Mouse (Mus musculus) mouse embryonic stem cell (cell line): ENCODE data around the gene Bcap29.
"Not testable (repeated sequence)": the region's sequence is repeated elsewhere in the genome, so short reads cannot be mapped to it uniquely, and the experiment has no call there.

Experiments used
- in situ Hi-C, 2 experiments: fragments of 300-500 bp; cut with MboI; formaldehyde crosslinking; loops; 1 replicate in 1 of 2; 3 replicates in 1 of 2; pipeline ENCODE4 v1.14.3; 2019 to 2020; ENCODE audit warnings: low sequenced_read_pairs in 2 of 2, low pct_unique_long_range_greater_than_20kb in 1 of 2, mixed read lengths in 1 of 2; ENCODE audit not compliant: unreplicated experiment in 1 of 2

Bcap29 gene

DNA sequence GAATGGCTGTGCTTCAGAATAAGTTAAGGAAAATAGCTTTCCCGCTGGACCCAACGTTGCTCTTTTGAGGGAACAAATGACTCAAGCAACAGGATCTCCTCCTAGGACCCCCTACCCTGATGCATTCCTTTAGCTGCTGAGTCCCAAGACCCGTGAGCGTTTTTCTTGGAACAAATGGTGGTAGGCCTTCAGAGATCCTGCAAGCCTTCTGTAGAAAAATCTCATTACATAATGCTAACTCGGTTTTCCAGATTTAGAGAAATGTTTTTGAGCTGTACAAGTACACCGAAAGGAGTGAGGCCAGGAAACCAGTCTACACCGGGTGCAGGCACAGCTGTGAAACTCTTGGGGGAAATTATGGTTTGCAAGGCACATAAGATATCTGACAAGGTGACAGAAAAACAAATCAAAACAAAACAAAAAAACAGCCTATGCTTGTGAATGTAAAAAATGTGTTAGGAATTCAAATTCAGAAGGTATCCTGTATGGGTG, 53.1 kb downstream of the Bcap29 start:
- in situ Hi-C loops, result no loop called here

GRCm38 (mm10) chr12:31580634-31581318, 53.7 kb downstream of the Bcap29 start:
- in situ Hi-C loops, result no loop called here

DNA sequence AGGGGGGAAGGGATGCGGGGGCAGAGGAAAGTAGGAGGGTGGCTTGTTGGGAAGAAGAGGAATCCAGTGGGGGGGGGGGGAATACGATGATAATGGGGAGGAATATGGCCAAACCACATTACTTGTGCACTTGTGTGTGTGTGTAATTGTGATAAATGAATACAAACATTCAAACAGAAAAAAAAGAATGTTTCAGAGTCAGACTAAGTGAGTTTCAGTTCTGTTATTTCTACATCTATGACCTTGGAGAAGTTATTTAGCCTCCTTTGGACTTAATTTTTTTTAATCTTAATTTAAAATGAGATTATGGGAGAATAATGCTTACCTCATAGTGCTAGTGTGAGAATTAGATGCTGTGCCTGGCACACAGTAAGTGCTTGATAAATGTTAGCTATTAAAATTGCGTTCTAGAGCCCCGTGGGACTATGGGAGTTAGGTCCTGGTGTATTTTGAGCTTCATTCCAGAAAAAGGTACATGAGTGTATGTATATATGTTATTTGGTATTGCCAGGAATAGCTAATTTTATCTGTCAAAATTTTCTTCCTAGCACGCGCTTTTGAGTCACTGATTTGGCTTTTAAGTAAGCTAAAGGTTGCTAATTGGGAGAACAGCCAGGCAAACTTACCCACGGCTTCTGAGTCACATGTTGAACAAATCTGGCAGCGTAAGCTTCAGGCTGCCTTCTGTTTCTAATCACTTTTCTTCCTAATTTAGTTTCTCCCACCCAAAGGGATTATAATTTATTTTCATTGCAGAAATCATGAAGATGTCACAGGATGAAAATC, 55.6 kb downstream of the Bcap29 start:
- in situ Hi-C loops, result no loop called here

GRCm38 (mm10) chr12:31574506-31574905, 60.0 kb downstream of the Bcap29 start:
- in situ Hi-C loops, result no loop called here

GRCm38 (mm10) chr12:31569784-31570183, 64.7 kb downstream of the Bcap29 start:
- in situ Hi-C loops, result no loop called here

DNA sequence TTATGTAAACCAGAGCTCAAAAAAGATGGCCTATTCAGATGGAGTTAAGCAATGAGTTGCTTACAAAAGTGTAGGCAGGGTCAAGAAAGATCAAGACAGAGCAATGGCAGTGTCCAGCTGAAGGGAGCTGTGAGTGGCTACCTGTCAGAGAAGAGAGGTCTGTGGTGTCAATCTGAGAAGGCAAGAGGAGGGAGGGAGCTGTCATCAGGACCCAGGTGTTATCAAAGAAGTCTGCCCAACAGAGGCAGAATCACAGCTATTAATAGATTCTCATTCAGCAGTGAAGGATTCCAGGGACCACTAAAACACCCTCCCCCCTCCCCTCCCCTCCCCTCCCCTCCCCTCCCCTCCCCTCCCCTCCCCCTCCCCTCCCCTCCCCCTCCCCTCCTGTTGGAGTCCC, 65.8 kb downstream of the Bcap29 start:
- in situ Hi-C loops, result no loop called here

DNA sequence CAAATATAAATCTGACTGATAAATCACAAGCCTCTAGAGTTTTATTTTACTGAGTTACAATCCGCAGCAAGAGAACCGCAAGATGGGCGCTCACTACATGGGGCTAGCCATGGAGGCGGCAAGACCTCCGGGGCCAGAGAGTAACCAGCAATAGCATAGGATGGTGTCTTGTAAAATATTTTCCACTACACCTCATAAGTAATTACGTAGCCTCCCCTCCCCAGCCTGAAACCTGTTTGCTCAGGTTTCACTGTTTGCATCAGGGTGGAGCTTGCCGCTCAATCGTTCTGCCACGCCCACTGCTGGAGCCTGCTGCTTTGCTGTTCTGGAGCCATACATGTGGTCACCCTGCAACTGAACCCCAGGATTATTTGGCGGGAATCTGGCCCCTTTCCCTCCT, 66.9 kb downstream of the Bcap29 start:
- in situ Hi-C loops, result not testable (repeated sequence)

DNA sequence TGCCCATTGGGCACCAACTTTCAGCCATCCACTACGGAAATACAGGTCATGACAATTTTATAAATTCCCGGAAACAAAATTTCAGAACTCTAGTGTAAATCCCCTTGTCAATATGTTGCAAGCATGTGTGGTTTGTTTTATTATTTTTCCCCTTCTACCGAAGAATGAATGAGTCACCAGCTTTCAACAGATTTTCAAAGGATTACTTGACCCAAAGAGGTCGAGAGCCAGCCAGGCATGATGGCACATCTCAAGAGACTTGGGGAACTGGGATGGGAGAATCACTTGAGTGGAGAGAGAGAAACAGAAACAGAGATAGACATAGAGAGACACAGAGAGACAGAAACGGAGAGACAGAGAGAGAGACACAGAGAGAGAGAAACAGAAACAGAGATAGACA, 73.7 kb downstream of the Bcap29 start:
- in situ Hi-C loops, result no loop called here

- in situ Hi-C loops, result no loop called here
Observed at GRCm38 (mm10) chr12:31560002-31560401, 74.5 kb downstream of the Bcap29 start.

DNA sequence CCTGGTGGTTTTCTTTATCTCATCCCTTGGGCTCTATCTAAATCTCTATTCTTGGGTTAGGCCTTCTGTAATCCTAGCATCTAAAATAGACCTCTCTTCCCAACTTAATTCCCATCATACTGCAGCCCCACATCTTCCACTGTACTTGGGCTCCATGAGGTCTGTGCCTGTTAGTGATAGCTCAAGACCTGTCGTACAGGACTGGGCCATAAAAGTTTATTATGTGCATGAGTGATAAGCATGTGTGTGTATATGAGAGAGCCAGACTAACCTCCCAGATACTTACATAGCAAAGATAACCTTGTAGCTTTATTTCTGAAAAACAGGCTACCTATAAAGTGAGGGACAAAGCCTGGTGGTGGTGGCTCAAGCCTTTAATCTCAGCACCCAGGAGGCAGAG, 80.1 kb downstream of the Bcap29 start:
- in situ Hi-C loops, result no loop called here

DNA sequence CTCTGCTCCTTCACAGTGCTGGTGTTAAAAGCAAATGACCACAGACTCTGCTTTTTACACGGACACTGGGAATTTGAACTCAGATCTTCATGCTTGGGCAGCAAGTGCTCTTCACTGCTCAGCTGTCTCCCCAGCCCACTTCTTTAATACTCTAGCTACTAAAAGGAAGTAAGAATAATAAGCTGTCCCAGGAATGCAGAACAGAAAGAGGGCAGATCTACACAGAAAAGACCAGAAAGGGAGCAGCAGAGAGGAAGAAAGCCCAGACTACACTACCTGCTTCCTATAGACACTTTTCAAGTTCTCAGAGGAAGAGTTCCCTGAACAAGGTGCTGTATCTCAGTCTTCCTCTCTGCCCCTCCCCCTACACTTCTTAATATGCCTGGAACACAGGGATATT, 83.2 kb downstream of the Bcap29 start:
- in situ Hi-C loops, result no loop called here

DNA sequence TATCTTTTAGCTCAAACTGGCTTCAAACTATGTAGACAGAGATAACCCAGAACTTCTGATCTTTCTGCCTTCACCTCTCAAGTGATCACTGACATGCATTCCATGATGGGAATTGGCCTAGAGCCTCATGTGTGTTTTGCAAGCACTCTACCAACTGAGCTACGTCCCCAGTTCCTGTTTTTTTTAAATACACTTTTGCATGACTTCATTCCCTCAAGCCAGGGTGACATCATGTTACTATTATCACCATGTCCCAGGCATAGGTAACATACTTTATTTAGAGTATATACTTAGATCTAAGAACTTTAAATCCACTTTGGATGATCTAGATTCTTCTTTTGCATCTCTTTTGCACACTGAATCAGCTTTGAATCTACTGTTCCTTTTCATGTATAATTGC, 88.4 kb downstream of the Bcap29 start:
- in situ Hi-C loops, result no loop called here

DNA sequence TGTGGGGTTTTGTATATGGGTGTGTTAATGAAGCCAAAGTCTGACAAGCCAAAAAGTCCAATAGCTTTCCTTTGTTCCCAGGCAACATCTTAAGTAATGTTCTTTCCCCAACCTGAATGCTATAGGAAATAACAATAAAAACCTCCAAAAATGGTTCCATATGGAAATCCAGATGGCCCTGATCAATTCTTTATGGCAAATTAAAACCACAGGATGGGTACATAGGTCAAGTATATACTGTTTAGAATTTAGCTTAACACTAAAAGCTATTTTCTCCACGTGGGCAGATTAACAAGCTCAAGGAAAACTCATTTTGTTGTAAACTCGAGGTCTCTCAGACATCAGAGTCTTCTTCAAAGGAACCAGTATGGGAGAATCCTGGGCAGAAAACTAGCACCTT, 89.2 kb downstream of the Bcap29 start:
- in situ Hi-C loops, result no loop called here

DNA sequence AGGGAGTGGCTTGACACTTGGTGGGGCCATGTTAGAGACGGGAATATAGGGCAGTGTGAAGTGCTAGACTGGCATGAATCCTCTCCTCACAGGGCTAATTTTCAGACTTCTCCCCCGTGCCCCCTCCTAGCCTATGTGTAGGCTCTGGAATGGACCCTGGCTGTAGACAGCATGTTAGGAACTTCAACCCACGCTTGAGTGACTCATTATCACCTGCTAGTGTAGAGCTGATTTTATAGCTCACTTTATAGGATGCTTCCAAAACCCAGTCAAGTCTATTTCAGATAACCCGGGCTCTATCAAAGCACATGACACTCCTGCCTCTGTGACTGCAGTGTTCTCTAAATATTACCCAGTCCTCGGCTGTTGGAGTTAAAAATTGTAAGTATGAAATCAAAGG, 92.9 kb downstream of the Bcap29 start:
- in situ Hi-C loops, result no loop called here
